Mouse (Mus musculus) MEL (cell line): ENCODE results near the gene Metrn.

ENCODE experiments used
- CHD1 ChIP-seq: IDR thresholded peaks from 2 replicates; pipeline ENCODE4 v1.6.1; 2012; ENCODE audit warnings: low read depth, mild to moderate bottlenecking, inconsistent platforms, low read length, improper control_type of control experiment
- CHD2 ChIP-seq: IDR thresholded peaks from 2 replicates; pipeline ENCODE4 v1.6.1; 2011; ENCODE audit warnings: low read length, improper control_type of control experiment
- CTCF ChIP-seq, 3 experiments: IDR thresholded peaks in 2 of 3; conservative IDR thresholded peaks in 1 of 3; 2 replicates each; pipeline ENCODE4 v1.5.1; 2011 to 2012; ENCODE audit warnings: low read length in 3 of 3, low read depth in 2 of 3, mild to moderate bottlenecking in 2 of 3, improper control_type of control experiment in 1 of 3, inconsistent platforms in 1 of 3, mixed read lengths in 1 of 3, moderate library complexity in 1 of 3; ENCODE audit not compliant: control insufficient read depth in 1 of 3, insufficient read depth in 1 of 3, poor library complexity in 1 of 3, severe bottlenecking in 1 of 3
- EP300 ChIP-seq, 2 experiments: IDR thresholded peaks; 2 replicates each; pipeline ENCODE4 v1.6.1; 2011; ENCODE audit warnings: improper control_type of control experiment in 2 of 2, low read length in 2 of 2, low read depth in 1 of 2, mild to moderate bottlenecking in 1 of 2
- GATA1 ChIP-seq: IDR thresholded peaks from 2 replicates; pipeline ENCODE4 v1.6.1; 2011; ENCODE audit warnings: low read depth, low read length, improper control_type of control experiment
- HCFC1 ChIP-seq: IDR thresholded peaks from 2 replicates; pipeline ENCODE4 v1.6.1; 2012; ENCODE audit warnings: low read depth, mild to moderate bottlenecking, inconsistent platforms, low read length, improper control_type of control experiment, moderate library complexity
- MAX ChIP-seq: IDR thresholded peaks from 2 replicates; pipeline ENCODE4 v1.6.1; 2011; ENCODE audit warnings: low read length, improper control_type of control experiment
- MEF2A ChIP-seq: IDR thresholded peaks from 2 replicates; pipeline ENCODE4 v1.6.1; 2014; ENCODE audit warnings: low read depth, mild to moderate bottlenecking, inconsistent platforms, low read length, improper control_type of control experiment; ENCODE audit not compliant: poor library complexity, insufficient replicate concordance, severe bottlenecking; ENCODE audit errors: extremely low read depth
- NRF1 ChIP-seq: IDR thresholded peaks from 2 replicates; pipeline ENCODE4 v1.6.1; 2014; ENCODE audit warnings: low read depth, mild to moderate bottlenecking, inconsistent platforms, low read length, improper control_type of control experiment, moderate library complexity; ENCODE audit not compliant: poor library complexity, insufficient read depth, severe bottlenecking
- POLR2A ChIP-seq, 2 experiments: IDR thresholded peaks; 2 replicates each; pipeline ENCODE4 v1.6.1; 2011 to 2012; ENCODE audit warnings: low read length in 2 of 2, mild to moderate bottlenecking in 2 of 2, control low read depth in 1 of 2, improper control_type of control experiment in 1 of 2, low read depth in 1 of 2, moderate library complexity in 1 of 2; ENCODE audit not compliant: control insufficient read depth in 1 of 2, insufficient read depth in 1 of 2, poor library complexity in 1 of 2
- SIN3A ChIP-seq: IDR thresholded peaks from 2 replicates; pipeline ENCODE4 v1.6.1; 2012; ENCODE audit warnings: low read length, improper control_type of control experiment, inconsistent platforms
- TCF12 ChIP-seq: IDR thresholded peaks from 2 replicates; pipeline ENCODE4 v1.6.1; 2014; ENCODE audit warnings: low read depth, mild to moderate bottlenecking, inconsistent platforms, low read length, improper control_type of control experiment, moderate library complexity
- USF2 ChIP-seq, 2 experiments: IDR thresholded peaks; 2 replicates each; pipeline ENCODE4 v1.6.1; 2011 to 2012; ENCODE audit warnings: improper control_type of control experiment in 2 of 2, low read length in 2 of 2, borderline replicate concordance in 1 of 2, inconsistent platforms in 1 of 2, low read depth in 1 of 2, mild to moderate bottlenecking in 1 of 2; ENCODE audit not compliant: insufficient read depth in 1 of 2
- ZMIZ1 ChIP-seq: IDR thresholded peaks from 2 replicates; pipeline ENCODE4 v1.6.1; 2012; ENCODE audit warnings: low read depth, mild to moderate bottlenecking, inconsistent platforms, low read length, improper control_type of control experiment, moderate library complexity

DNA sequence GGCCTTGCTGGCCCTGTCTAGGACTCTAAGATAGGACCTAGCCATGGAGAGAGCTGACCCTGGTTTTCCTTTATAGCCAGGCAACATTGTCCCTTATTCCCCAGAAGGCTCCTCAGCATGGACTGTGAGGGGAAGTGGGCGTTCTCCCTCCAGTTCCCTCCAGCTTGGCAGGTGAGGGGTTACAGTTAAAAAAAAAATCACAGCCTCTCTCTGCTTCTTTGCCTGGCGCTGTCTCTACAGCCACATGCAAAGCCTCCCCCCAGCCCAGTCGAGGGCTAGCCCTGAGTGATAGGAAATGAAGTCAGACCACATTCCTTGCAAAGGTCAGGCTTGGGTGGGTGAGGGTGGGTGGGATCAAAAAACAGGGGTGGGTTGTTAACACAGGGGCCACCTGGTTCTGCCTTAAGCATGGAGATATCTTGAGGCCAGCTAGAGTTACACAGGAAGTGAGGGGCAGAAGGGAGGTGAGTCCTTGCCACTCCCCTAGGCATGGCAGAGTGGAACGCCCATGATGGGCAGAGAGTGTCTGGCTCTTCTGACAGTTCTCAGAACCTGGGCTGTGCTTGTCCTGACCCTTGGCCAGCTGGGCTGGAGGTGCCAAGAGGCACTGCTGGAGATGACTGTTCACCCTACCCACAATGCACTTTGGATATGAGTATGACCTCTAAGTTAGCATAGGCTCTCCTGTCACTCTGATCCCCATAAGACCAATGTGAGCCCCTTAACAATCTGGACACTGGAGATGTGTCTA is 41.1 kb downstream of the Metrn start:
- TF ChIP-seq GATA1 (no peak), MEF2A (no peak), CHD2 (no peak), POLR2A (IDR thresholded peaks at IDR 0.05; ENCODE audit: control insufficient read depth in 1 of 2, insufficient read depth in 1 of 2, low read depth in 1 of 2, low read length in 2 of 2, poor library complexity in 1 of 2) (no peak), HCFC1 (no peak), SIN3A (no peak), MAX (no peak), CTCF (IDR thresholded peaks at IDR 0.05 in 2 of 3, conservative IDR thresholded peaks at IDR 0.05 in 1 of 3; ENCODE audit: control insufficient read depth in 1 of 3, insufficient read depth in 1 of 3, low read depth in 2 of 3, low read length in 3 of 3, poor library complexity in 1 of 3, severe bottlenecking in 1 of 3) (no peak), EP300 (IDR thresholded peaks at IDR 0.05; ENCODE audit: low read depth in 1 of 2, low read length in 2 of 2) (no peak), TCF12 (no peak), USF2 (IDR thresholded peaks at IDR 0.05; ENCODE audit: borderline replicate concordance in 1 of 2, insufficient read depth in 1 of 2, low read depth in 1 of 2, low read length in 2 of 2) (no peak), ZMIZ1 (no peak), NRF1 (no peak), CHD1 (no peak)
